Mouse (Mus musculus) erythroblast, embryonic 14.5 days (primary cell): ENCODE measurements around the gene Kcnab2. TPM values are rescaled to one million over a fixed set of nuclear protein-coding genes. Genes with fewer than 3 reads are reported as not detected.

Source experiments
- H3K27me3 ChIP-seq: 2 replicates; pipeline ENCODE4 v1.6.1; 2012; ENCODE audit warnings: inconsistent platforms; ENCODE audit not compliant: control insufficient read depth
- H3K36me3 ChIP-seq: 2 replicates; pipeline ENCODE4 v1.6.1; 2012; ENCODE audit warnings: mild to moderate bottlenecking, inconsistent platforms; ENCODE audit not compliant: control insufficient read depth
- H3K4me1 ChIP-seq: 2 replicates; pipeline ENCODE4 v1.6.1; 2012; ENCODE audit warnings: inconsistent platforms; ENCODE audit not compliant: control insufficient read depth
- H3K4me3 ChIP-seq: replicated peaks from 2 replicates; pipeline ENCODE3; 2012; ENCODE audit warnings: moderate library complexity, mild to moderate bottlenecking, inconsistent platforms
- H3K9me3 ChIP-seq: 2 replicates; pipeline ENCODE4 v1.6.1; 2012; ENCODE audit warnings: low read length, inconsistent platforms, mixed read lengths; ENCODE audit not compliant: control insufficient read depth
- GATA1 ChIP-seq: IDR thresholded peaks from 2 replicates; pipeline ENCODE4 v1.6.1; 2012; ENCODE audit warnings: low read length, inconsistent platforms, mixed read lengths
- TAL1 ChIP-seq: IDR thresholded peaks from 3 replicates; pipeline ENCODE4 v1.6.1; 2012; ENCODE audit warnings: low read length, inconsistent platforms, mixed read lengths
- polyA plus RNA-seq: library from polyadenylated mRNA; stranded (reverse); fragments of >175 nt; gene quantifications from 2 replicates; pipeline ENCODE4 v1.2.3, GENCODE M21; 2012

Gene Kcnab2
- polyA plus RNA-seq, result 0.19 and 0.58 TPM in 2 replicates

DNA sequence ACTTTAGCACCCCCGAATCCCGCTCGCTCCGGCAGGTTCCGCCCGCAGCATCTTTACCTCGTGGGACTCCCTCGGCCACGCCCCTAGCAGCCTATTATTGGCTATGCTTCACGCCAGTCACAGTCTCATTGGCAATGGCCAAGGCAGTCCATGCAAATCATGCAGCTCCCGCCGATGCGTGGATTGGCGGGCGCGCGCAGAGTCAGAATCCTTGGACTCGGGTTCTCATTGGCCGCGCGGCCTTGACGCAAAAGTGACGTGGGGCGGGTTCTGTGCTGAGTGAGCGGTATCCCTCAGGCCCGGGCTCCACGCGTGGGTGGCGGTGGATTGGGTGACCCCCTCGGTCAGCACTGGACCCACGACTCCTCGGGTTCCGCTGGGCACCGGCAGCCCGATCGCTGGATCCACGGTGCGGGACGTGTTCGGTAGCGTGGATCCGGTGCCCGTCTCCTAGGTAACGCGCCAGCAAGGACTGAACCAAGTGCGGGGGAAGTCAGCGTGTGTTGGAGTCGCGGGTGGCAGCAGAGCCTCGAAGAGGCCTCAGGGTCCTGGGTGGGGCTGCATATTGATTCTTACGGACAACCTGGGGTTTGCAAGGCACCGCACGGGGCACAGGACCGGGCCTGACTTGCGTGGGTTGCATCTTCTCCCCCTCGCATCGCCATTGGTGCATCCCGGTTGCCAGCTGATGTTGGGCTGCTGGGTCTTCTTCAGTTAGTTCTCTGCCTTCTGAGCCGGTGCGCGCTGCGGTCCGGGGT is at the start of gene Kcnab2:
Gene Kcnab2, minus strand, starts transcription at position 406 of the 758 bp plus-strand sequence.
- no peaks in the 10 kb centered on the region for H3K36me3 ChIP-seq
- TF ChIP-seq GATA1 (no peak), TAL1 (no peak)
- H3K27me3 ChIP-seq, result peaks cover 40% of the 10 kb centered on the region
- H3K4me1 ChIP-seq, result peaks cover 11% of the 10 kb centered on the region
- peaks cover 1% of the 10 kb centered on the region for H3K9me3 ChIP-seq
- H3K4me3 ChIP-seq, result peak within 1 kb of the TSS; percentile 63

DNA sequence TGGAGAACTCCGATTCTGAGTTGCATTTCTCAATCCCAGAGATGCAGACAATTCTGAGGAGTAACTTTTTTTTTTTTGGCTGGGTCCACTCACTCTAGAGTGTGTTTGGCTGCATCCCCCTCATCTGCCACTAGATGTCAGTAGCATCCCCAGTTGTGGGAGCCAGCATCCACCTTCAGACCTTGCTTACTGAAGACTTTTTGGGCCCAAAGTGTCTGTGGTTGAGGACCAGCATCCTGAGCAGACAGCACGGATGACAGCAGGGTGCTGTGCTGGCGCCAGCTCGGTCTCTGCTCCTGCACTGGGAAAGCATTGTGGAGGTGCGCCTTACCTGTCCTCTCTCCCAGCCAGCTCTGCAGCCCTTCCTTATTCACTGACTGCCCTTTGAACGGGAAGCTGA is 42.4 kb upstream of the Kcnab2 start:
- H3K9me3 ChIP-seq, result peaks cover 35% of the 10 kb centered on the region
- H3K36me3 ChIP-seq, result no peaks in the 10 kb centered on the region
- no peaks in the 10 kb centered on the region for H3K4me1 ChIP-seq
- no peaks in the 10 kb centered on the region for H3K27me3 ChIP-seq
- TF ChIP-seq GATA1, result no peak
- TF ChIP-seq TAL1, result no peak
- H3K4me3 ChIP-seq, result no peak overlapping the region

DNA sequence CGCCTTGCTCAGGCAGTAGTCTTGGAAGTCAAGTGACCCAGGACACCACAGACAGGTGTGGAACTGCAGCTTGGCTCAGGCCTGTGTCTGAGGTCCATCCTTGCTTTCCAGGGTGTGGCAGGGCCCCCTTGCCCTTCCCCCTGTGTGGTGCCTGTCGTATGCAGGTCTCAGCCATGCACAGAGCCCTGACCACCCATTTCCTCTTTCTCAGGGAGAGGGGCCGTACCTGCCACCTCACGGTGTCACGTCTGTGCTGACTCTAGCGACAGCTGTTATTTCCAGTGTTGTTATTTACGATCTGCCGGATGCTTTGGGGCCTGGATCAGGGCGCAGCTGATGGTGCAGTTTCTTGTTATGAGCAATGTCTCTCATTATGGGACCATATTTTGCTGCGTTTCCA is 41.4 kb upstream of the Kcnab2 start:
- TF ChIP-seq TAL1, result no peak
- no peak for TF ChIP-seq GATA1
- Histone ChIP-seq H3K27me3 (no peaks in the 10 kb centered on the region), H3K36me3 (no peaks in the 10 kb centered on the region), H3K9me3 (peaks cover 34% of the 10 kb centered on the region), H3K4me3 (no peak overlapping the region), H3K4me1 (no peaks in the 10 kb centered on the region)

GRCm38 (mm10) chr4:152514884-152515283 is 37.2 kb upstream of the Kcnab2 start:
- H3K4me1 ChIP-seq, result no peaks in the 10 kb centered on the region
- TF ChIP-seq TAL1, result no peak
- no peak for TF ChIP-seq GATA1
- no peak overlapping the region for H3K4me3 ChIP-seq
- no peaks in the 10 kb centered on the region for H3K27me3 ChIP-seq
- peaks cover 58% of the 10 kb centered on the region for H3K9me3 ChIP-seq
- no peaks in the 10 kb centered on the region for H3K36me3 ChIP-seq

DNA sequence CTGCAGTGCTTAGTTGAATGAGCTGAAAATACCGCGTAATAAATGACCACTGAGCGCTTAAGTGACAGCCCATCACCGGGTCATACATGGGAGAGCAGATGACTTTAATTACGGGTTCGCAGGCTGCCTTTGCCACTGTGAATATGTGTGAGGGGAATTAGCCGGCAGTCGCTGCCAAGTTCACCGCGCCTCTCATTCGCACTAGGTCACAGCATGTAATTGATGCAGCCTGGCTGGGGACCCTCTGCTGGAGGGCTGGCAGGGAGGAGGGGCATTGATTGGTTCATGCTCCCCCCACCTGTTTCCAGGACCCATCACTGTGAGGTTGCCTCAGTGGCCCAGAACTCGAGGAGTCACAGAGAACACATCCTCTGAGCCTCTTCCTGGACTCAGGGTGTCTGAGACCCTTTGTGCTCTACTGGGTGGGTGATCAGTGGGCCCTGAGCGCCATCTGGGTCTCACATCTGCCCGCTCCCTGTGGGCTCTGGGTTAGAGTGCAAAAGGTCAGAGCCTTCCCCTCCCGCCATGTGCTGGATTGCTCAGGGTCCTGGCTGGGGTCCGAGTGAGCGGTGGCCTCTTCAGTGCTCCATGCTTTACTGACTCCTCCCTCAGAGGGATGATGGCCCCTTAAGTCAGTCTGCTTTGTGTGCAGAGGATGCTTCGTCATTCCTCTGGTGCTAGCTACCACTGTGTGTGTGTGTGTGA is 34.7 kb upstream of the Kcnab2 start:
- Histone ChIP-seq H3K27me3 (no peaks in the 10 kb centered on the region), H3K4me3 (no peak overlapping the region), H3K36me3 (no peaks in the 10 kb centered on the region), H3K4me1 (no peaks in the 10 kb centered on the region), H3K9me3 (peaks cover 75% of the 10 kb centered on the region)
- no peak for TF ChIP-seq TAL1
- TF ChIP-seq GATA1, result no peak

DNA sequence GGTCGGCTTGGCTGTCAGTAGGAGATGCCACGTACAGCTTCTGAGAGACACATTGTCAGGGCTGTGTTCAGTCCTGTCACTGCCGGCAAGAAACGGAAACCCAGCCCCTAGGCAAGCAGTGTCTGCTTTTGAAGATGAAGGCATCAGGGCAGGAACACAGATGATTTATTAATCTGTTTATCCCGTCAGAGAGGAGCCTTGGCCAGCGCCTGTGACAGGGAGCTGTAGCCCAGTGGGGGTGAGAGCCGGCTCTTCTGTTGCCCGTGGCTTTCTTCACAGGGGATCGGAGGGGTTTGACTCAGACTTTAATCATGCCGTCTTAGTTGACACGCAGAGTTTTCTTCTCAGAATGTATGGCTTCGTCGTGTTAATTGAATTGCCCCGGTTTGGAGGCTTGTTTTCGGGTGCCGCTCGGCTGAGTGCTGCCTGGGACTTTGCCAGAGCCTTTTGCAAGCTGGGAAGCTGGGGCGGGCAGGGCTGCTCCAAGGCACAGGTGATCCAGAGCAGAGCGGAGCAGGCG is 16.7 kb upstream of the Kcnab2 start:
- Histone ChIP-seq H3K27me3 (no peaks in the 10 kb centered on the region; the same call in 1 of the 2 replicates), H3K9me3 (peaks cover 62% of the 10 kb centered on the region), H3K4me3 (no peak overlapping the region), H3K36me3 (no peaks in the 10 kb centered on the region), H3K4me1 (no peaks in the 10 kb centered on the region)
- TF ChIP-seq GATA1 (no peak), TAL1 (no peak)

- TF ChIP-seq GATA1 (no peak), TAL1 (no peak)
- H3K27me3 ChIP-seq, result no peaks in the 10 kb centered on the region; the same call in 1 of the 2 replicates
- H3K36me3 ChIP-seq, result no peaks in the 10 kb centered on the region
- H3K9me3 ChIP-seq, result peaks cover 34% of the 10 kb centered on the region
- H3K4me3 ChIP-seq, result no peak overlapping the region
- H3K4me1 ChIP-seq, result no peaks in the 10 kb centered on the region
Measured at GRCm38 (mm10) chr4:152491250-152491899, 13.7 kb upstream of the Kcnab2 start.

DNA sequence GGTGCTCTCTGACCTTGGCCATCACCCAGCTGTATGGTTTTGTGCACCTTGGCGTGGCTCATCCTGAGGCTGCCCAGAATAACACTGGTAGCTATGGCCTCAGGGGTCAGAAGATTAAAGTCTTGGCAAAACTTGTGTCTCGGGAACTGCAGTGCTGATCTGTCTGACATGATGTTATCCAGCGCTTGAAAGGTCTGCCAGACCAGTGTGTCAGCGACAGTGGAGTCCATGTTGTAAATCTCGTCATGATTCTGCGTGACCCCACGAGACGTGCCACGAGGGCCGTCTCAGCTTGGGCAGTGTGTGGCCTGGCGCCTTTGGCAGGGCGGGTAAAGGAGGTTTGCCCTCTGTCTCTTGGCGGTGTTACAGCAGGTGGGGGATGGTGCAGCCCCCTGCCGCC is 12.6 kb upstream of the Kcnab2 start:
- TF ChIP-seq TAL1 (no peak), GATA1 (no peak)
- Histone ChIP-seq H3K4me3 (no peak overlapping the region), H3K36me3 (no peaks in the 10 kb centered on the region), H3K4me1 (no peaks in the 10 kb centered on the region), H3K9me3 (peaks cover 23% of the 10 kb centered on the region), H3K27me3 (no peaks in the 10 kb centered on the region)

DNA sequence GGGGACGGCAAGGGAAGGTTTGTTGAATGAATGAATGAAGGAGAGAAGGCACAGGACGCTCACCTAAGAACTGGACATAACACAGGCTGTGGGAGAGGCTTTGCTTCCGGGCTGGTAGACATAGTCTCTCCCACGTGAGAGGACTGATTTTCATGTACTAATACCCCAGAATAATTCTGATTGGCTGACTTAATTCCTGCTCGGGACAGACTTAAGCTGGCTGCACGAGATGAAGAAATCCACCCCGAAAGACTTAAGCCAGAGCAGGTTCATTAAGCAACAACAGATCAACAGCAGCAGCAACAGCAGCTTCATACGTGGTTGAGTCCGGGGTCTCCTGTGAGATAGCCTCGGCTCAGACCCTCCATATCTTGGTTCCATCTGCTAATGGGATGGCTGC is 10.4 kb upstream of the Kcnab2 start:
- H3K4me1 ChIP-seq, result no peaks in the 10 kb centered on the region
- no peaks in the 10 kb centered on the region for H3K27me3 ChIP-seq
- TF ChIP-seq GATA1 (no peak), TAL1 (no peak)
- H3K9me3 ChIP-seq, result peaks cover 9% of the 10 kb centered on the region; the same call in 1 of the 2 replicates
- H3K4me3 ChIP-seq, result no peak overlapping the region
- no peaks in the 10 kb centered on the region for H3K36me3 ChIP-seq
